Mouse (Mus musculus) forebrain, postnatal 0 days (tissue): ENCODE data around the gene Esrrg. TPM values are rescaled to one million over a fixed set of nuclear protein-coding genes. Genes with fewer than 3 reads are reported as not detected.

Experiments used
- ATAC-seq: fragments of 200-750 bp; cut with Nextera tagmentation; 2 replicates; pipeline ENCODE4 v1.8.0; 2017; ENCODE audit warnings: mild to moderate bottlenecking, moderate library complexity
- DNase-seq: peaks from one replicate; pipeline ENCODE4 v3.0.0-alpha.2; 2015
- H3K27ac ChIP-seq: fragments of 300-500 bp; sonication (generic); 2 replicates; pipeline ENCODE4 v1.5.1; 2014; ENCODE audit warnings: low read depth, mild to moderate bottlenecking, antibody characterized with exemption, low read length, moderate library complexity, mixed read lengths
- H3K27me3 ChIP-seq: fragments of 300-500 bp; sonication (generic); 2 replicates; pipeline ENCODE4 v1.6.1; 2014; ENCODE audit warnings: mild to moderate bottlenecking, low read length, mixed read lengths; ENCODE audit not compliant: insufficient read depth
- H3K36me3 ChIP-seq: fragments of 300-500 bp; sonication (generic); 2 replicates; pipeline ENCODE4 v1.6.1; 2014; ENCODE audit warnings: mild to moderate bottlenecking, moderate library complexity; ENCODE audit not compliant: insufficient read depth
- H3K4me1 ChIP-seq: fragments of 300-500 bp; sonication (generic); 2 replicates; pipeline ENCODE4 v1.6.1; 2014; ENCODE audit warnings: antibody characterized with exemption; ENCODE audit not compliant: insufficient read depth
- H3K4me2 ChIP-seq: fragments of 300-500 bp; sonication (generic); 2 replicates; pipeline ENCODE4 v1.6.1; 2014; ENCODE audit warnings: low read depth, mild to moderate bottlenecking, moderate library complexity
- H3K4me3 ChIP-seq: fragments of 300-500 bp; sonication (generic); 2 replicates; pipeline ENCODE4 v1.5.1; 2014; ENCODE audit warnings: low read depth, low read length, mixed read lengths
- H3K9ac ChIP-seq: fragments of 300-500 bp; sonication (generic); 2 replicates; pipeline ENCODE4 v1.6.1; 2014; ENCODE audit warnings: mild to moderate bottlenecking
- H3K9me3 ChIP-seq: fragments of 300-500 bp; sonication (generic); 2 replicates; pipeline ENCODE4 v1.6.1; 2016; ENCODE audit warnings: low read length
- CTCF ChIP-seq: sonication (generic); IDR thresholded peaks from 2 replicates; pipeline ENCODE4 v1.5.1; 2016; ENCODE audit warnings: antibody characterized with exemption, control low read depth, low read depth
- WGBS: fragments of 180-500 bp; shearing (Covaris S2); extraction: QIAGEN DNeasy Blood & Tissue Kit; methylation state at CpG from one replicate; pipeline ENCODE4 v1.1.7; 2014; 5-methylcytosine and 5-hydroxymethylcytosine counted together
- polyA plus RNA-seq: library from polyadenylated mRNA; unstranded; fragments of >200 nt; fragmentation: Nextera tagmentation; extraction: Ambion mirVana; gene quantifications from 2 replicates; pipeline ENCODE4 v1.2.1, GENCODE M21; 2015
- total RNA-seq: library from RNA; depleted of rRNA; stranded (reverse); fragments of >200 nt; gene quantifications from 2 replicates; pipeline ENCODE4 v1.2.3, GENCODE M21; 2014

Esrrg gene
- total and polyA plus RNA-seq, 2 experiments from 2014 or later: 9.2 to 11.9 TPM

DNA sequence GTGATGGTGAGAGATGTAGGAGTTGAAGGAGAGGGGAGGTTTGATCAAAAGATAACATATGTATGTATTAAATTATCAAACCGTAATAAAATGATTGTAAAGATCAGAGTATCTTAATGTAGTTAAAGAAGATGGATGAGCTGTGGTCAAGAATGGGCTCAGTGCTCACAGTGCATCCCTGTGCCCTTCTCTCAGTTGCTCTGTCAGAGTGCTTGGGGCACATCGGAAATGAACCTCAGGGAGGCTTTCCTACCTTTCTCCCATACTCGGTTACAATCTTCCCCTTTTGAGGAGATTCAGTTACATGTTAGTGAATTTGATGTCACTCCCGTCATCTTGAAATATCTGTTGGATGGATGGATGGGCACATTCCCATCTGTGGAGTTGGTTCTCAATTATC, 359.8 kb downstream of the Esrrg start:
- 94% methylated on average over 4 of the region's 4 CpGs for WGBS
- H3K4me3 ChIP-seq: no peak overlapping the region
- no peaks in the 10 kb centered on the region for H3K36me3 ChIP-seq
- peaks cover 3% of the 10 kb centered on the region for H3K27me3 ChIP-seq
- H3K27ac ChIP-seq: no peak overlapping the region
- no peak overlapping the region for H3K4me2 ChIP-seq
- no peak for TF ChIP-seq CTCF
- no peak for ATAC-seq
- no peaks in the 10 kb centered on the region for H3K9me3 ChIP-seq
- DNase-seq: no peak
- 0 out of 2 replicates have a peak, but pooled peaks cover 3% of the 10 kb centered on the region for H3K4me1 ChIP-seq
- H3K9ac ChIP-seq: no peak overlapping the region

DNA sequence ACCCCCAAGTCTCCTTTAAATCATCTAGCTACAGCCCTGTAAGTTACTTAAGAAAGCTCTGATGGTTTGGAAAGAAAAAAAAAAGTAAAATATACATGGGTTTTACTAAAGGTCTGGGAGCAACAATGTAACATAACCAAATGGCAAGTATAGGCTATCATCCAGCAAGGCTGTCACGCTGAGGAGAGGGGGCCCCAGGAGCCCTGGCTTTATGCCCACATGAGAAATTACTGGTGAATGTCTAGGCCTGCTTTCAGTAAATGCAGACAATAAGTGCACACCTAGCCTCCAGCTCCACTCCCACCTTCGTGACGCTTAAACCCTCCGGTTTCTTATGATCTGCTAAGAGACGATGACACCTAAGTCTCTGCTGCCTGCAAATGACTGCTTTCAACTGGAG, 360.9 kb downstream of the Esrrg start:
- Histone ChIP-seq H3K36me3 (no peaks in the 10 kb centered on the region), H3K4me1 (0 out of 2 replicates have a peak, but pooled peaks cover 3% of the 10 kb centered on the region), H3K9ac (no peak overlapping the region), H3K27me3 (peaks cover 3% of the 10 kb centered on the region; the same call in 1 of the 2 replicates), H3K4me3 (no peak overlapping the region), H3K4me2 (no peak overlapping the region), H3K9me3 (no peaks in the 10 kb centered on the region), H3K27ac (no peak overlapping the region)
- DNase-seq (no peak), ATAC-seq (no peak)
- 79% methylated on average over 5 of the region's 5 CpGs for WGBS
- TF ChIP-seq CTCF: no peak

DNA sequence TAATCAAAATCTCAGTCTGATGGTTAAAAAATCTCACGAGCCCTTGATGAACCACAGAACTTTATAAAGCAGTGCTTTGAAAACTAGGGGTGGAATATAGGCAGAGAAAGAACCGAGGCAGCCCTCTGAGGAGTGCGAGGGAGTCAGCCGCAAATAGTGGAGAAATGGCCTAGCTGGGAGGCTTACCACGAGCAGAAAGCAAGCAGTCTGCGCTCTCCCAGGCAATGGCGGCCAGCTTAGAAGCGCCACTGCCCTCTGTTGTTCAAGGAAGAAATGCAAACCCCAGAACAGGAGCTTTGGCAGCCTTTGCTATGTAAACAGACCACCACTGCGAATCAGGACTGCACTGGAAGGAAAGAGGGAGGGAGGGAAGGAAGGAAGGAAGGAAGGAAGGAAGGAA, 365.8 kb downstream of the Esrrg start:
- peak; percentile 85 for TF ChIP-seq CTCF
- Histone ChIP-seq H3K4me1 (no peaks in the 10 kb centered on the region), H3K9me3 (no peaks in the 10 kb centered on the region), H3K27ac (no peak overlapping the region), H3K4me2 (no peak overlapping the region), H3K27me3 (peaks cover 24% of the 10 kb centered on the region), H3K9ac (no peak overlapping the region), H3K4me3 (no peak overlapping the region), H3K36me3 (no peaks in the 10 kb centered on the region)
- DNase-seq: peak; percentile 82
- 12% methylated on average over 9 of the region's 9 CpGs for WGBS
- ATAC-seq: peak; percentile 69

DNA sequence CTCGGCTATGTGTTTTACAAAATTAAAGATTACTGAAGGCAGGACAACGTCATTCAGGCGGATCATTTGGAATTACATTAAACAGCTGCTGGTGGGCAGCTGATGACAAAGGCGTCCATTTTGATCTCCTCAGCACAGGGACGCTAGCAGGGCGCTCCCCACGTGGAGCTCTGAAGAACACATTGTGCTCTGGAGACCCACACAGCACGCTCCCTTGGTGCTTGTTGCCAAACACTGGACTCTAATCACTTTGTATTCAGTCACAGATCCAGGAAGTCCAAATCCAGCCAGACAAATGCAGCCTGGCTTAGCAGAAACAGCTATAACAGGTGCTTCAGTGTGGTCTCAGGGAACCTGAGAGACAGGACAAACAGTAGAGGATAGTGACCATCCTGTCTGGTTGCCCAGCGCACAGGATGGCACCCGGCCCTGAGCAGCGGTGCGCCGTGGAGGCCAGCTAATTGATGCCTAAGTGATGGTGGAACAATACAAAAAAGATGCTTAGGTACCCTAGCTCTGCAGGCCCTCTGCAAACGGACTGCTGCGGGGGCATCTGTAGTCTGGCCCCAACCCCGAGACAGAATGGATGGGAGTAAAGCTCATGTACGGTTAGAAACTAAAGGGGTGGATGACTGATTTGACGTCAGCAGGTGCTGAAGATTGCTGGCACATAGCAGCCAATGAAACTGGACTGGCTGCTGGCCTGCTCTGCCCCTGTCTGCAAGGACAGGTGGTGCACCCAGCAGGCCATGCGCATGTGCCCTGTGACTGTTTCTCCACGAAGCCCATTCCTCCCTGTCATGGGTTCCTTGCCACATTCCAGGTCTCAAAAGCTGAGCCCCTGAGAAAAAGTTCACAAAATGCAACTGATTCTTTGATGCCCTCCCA, 367.1 kb downstream of the Esrrg start:
- ATAC-seq: peak; percentile 32; the same call in 1 of the 2 replicates
- TF ChIP-seq CTCF: peak; percentile 34

DNA sequence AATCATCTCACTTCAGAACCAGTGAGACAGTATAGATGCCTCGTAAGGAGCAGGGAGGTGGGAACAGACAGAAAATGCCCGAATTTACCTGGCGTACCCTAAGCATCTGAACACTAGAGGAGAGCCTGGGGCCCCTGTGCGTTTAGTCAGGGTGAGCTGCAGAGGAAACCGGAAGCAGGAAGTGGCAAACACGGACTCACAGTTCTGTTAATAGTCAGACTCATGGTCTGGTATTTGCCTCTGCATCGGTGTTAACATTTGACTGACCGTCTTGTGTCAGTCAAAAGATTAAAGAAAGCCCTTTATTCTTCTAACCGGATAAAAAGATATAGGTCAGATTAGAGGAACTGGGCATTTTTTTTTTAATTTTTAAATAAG, 367.8 kb downstream of the Esrrg start:
- Histone ChIP-seq H3K27ac (no peak overlapping the region), H3K36me3 (no peaks in the 10 kb centered on the region), H3K4me3 (no peak overlapping the region), H3K9ac (no peak overlapping the region), H3K27me3 (peaks cover 20% of the 10 kb centered on the region), H3K4me2 (no peak overlapping the region), H3K9me3 (no peaks in the 10 kb centered on the region), H3K4me1 (no peaks in the 10 kb centered on the region)
- DNase-seq (no peak), ATAC-seq (no peak)
- WGBS: 85% methylated on average over 9 of the region's 9 CpGs
- TF ChIP-seq CTCF: no peak

More for the DNA sequence above, 367.1 kb downstream of the Esrrg start:
- H3K9me3 ChIP-seq: no peaks in the 10 kb centered on the region
- H3K27ac ChIP-seq: no peak overlapping the region
- 50% methylated on average over 20 of the region's 20 CpGs for WGBS
- DNase-seq: no peak
- H3K4me1 ChIP-seq: no peaks in the 10 kb centered on the region
- H3K27me3 ChIP-seq: peaks cover 24% of the 10 kb centered on the region
- no peaks in the 10 kb centered on the region for H3K36me3 ChIP-seq
- no peak overlapping the region for H3K4me2 ChIP-seq
- no peak overlapping the region for H3K9ac ChIP-seq
- no peak overlapping the region for H3K4me3 ChIP-seq

DNA sequence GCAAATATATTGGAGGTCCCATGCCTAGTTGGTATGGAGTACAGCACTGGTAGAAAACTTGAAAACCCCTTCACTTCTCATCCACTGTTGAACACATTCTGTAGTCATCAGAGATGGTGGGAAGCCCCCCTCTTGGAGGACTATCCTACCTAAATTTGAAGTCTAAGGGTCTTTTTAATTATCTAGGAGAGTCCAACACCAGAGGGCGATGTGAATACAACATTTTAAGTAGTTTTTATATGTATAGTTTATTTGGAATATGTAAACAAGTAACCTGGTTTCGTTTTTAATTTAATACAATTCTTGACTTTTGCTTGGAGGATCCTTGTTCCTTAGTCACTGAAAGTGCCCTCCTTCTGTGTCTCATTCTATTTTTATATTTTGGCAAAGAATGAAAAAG, 372.4 kb downstream of the Esrrg start:
- WGBS: 78% methylated on average over 2 of the region's 2 CpGs
- DNase-seq (no peak), ATAC-seq (no peak)
- Histone ChIP-seq H3K27me3 (peaks cover 9% of the 10 kb centered on the region), H3K9ac (no peak overlapping the region), H3K4me2 (no peak overlapping the region), H3K4me3 (no peak overlapping the region), H3K4me1 (no peaks in the 10 kb centered on the region), H3K36me3 (no peaks in the 10 kb centered on the region), H3K9me3 (no peaks in the 10 kb centered on the region), H3K27ac (no peak overlapping the region)
- no peak; the same call in 1 of the 2 replicates for TF ChIP-seq CTCF

DNA sequence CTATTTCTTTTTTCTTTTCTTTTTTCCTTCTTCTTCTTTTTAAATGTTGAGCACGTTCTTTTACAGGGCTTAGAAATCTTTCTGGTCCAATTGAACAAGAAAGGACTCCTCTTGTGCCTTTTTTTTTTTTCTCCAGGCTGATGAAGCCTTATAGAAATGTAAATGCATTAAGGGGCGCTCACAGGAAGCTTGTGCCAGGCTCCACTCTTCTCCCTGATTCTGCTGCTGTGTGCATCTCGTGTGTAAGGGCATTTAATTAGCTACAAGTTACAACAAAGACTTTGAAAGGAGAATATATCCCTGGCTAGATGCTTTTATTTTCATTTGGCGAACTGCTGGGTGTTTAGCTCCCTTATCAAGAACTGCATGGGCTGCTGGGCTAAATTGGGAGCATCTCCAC, 374.6 kb downstream of the Esrrg start:
- Histone ChIP-seq H3K36me3 (no peaks in the 10 kb centered on the region), H3K27me3 (no peaks in the 10 kb centered on the region; the same call in 1 of the 2 replicates), H3K4me2 (no peak overlapping the region), H3K4me1 (no peaks in the 10 kb centered on the region), H3K4me3 (no peak overlapping the region), H3K27ac (no peak overlapping the region), H3K9ac (no peak overlapping the region), H3K9me3 (no peaks in the 10 kb centered on the region)
- ATAC-seq (no peak), DNase-seq (no peak)
- WGBS: 17% methylated on average over 4 of the region's 4 CpGs
- no peak for TF ChIP-seq CTCF
